Mouse (Mus musculus) urinary bladder, postnatal 36 days (tissue): ENCODE measurements around the gene Gm37240.
A peak's percentile ranks its signal among the peaks of the same experiment; 100 is the strongest.

Experiments
- DNase-seq, 2 experiments: peaks; one replicate each; pipeline ENCODE4 v3.0.0; 2022; ENCODE audit warnings: low spot score in 2 of 2, mixed read lengths in 1 of 2

Gene Gm37240

GRCm38 (mm10) chr3:85878911-85879310 is 8.4 kb downstream of the Gm37240 start:
- no peak for DNase-seq

- DNase-seq, result no peak
These were observed 23.3 kb downstream of the Gm37240 start for GRCm38 (mm10) chr3:85863996-85864395.

GRCm38 (mm10) chr3:85862886-85863285 is 24.4 kb downstream of the Gm37240 start:
- no peak for DNase-seq

DNA sequence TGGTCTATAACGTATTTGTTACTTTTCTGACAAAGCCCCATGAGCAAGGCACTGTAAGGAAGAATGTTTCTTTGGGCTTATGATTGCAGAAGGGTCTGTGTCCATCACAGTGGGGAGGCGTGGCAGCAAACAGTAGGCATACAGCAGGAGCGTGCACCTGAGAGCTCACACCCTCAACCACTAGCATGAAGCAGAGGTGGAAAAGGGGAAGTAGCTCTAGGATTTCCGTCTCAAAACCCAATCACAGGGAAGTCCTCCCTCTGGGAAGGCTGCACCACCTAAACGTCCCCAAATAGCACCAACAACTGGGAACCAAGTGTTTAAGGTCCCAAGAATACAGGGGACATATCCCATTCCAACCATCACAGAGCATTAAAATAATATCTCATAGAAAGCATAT is 26.3 kb downstream of the Gm37240 start:
- DNase-seq, result no peak

DNA sequence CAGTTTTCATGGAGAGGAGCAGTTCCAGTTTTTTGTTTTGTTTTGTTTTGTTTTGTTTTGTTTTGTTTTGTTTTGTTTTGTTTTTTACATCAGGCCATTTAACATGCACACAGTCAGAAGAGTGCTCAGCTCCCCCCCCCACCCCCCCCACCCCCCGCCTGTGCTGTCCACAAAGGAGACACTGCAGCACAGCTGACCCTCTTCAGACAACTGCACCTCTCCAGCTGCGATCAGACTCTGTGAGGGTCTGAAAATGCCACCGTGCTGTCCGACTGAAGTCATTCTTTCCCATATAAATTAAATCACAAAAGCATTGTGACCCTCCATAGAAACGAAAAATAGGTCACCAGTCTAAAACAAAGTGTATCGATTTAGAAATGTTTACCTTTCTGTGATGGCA is 28.0 kb downstream of the Gm37240 start:
- no peak for DNase-seq

DNA sequence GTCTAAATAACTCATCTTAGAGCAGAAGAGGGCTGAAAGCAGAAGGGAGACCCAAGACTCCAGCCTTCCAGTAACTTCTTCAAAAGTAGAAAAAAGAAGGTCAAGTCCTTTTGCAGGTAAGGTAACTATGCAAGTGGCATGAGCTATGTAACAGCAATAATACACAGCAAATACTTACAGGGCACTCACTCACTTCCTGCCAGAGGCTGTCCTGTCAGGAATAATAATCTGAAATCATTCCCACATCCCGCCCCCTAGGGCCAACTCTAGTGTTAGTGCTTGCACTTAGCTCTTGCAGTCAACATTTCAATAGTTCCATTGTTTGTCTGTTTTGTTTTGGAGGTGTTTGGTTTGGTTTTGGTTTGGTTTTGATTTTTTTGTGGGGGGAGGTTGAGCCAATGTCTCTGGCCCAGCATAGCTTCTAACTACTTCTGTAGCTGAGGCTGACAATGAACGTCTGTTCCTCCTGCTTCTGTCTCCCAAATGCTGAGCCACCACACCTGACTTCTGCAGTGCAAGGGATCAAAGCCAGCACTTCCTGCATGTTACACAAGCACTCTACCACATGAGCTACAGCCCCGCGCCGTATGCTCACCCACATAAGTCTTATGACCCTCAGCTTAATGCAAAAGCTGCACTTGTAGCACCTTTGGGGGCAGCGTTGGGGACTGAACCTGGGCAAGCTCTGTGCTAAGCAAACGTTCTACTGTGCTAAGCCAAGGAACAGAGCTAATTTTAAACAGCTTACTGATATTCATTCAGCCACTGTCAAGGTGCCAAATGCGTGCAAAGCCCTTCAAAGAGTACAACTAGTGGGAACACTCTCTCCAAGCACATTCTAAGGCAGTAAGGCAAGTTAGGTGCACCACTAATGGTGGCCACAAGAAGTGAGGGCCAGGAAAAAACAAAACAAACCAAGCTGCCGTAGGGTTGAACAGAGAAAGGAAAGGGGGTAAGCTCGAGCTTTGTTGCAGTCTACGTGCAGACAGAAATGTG is 28.9 kb downstream of the Gm37240 start:
- DNase-seq, result no peak

DNA sequence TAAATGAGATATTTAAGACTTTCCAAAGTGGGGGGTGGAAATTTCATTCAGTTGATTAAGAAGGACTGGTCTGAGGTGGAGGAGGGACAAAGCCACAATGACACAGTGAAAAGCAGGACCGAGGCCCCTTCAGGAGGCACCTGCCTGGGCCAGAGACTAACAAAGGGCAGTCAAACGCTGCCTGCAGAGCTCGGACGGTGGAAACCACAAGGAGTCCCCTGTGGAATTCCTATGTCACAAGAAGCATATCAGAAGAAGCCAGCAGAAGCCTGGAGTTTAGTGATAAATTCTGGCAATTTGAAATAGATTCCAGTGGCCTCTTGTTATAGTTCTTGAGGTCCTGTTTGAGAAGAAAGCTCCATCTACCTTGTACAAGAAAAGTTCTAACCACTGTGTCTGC is 30.2 kb downstream of the Gm37240 start:
- no peak for DNase-seq

DNA sequence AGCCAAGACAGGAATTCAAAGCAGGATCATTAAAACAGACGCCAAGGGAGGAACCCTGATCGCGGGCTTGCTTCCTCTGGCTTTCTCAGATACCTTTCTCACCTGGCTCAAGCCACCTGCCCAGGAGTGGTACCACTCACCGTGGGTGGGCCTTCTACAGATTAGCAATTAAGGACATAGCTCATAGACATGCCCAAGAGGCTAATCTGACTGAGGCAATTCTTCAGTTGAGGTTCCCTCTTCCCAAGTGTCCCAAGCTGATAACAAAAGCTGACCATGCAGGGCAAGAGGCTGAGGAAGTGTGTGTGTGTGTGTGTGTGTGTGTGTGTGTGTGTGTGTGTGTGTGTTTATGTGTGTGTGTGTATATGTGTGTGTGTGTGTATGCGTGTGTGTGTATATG is 31.4 kb downstream of the Gm37240 start:
- no peak for DNase-seq

GRCm38 (mm10) chr3:85855043-85855442 is 32.3 kb downstream of the Gm37240 start:
- DNase-seq, result no peak

DNA sequence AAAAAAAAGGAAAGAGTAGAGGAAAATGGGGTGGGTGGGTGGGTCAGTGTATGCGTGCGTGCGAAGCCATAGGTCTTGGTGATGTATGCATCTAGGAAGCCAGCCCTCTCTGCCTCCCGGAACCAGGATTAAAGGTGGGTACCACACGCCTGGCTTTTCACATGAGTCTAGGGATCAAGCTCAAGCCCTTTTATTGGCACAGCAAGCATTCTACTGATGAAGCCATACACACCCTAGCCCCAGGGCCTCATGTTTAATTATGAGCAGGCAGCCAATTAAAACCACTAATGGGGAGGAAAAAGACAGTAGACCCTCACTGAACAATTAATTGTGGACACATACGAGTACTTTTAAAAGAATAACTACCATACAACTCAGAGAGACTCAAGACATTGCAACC is 33.2 kb downstream of the Gm37240 start:
- DNase-seq, result no peak

DNA sequence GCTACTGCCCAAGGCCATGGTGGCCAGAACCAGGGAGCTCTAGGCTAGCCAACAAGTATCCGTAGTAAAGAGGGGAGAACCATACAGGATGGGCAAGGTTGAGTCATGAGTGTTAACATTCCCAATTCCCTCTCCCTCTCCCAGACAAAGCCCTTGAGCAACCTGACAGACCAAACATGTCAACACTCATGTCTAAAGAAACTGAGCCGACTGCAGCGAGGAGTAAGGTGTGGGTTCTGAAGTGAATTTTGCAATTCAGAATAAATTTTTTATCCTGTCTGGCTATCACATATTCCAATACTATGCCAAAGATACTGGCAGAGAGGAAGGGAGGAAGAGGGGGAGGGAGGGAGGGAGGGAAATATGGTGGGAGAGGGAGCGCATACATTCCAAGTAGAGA is 33.6 kb downstream of the Gm37240 start:
- no peak for DNase-seq

- no peak for DNase-seq
These were observed 37.2 kb downstream of the Gm37240 start for GRCm38 (mm10) chr3:85850079-85850478.

DNA sequence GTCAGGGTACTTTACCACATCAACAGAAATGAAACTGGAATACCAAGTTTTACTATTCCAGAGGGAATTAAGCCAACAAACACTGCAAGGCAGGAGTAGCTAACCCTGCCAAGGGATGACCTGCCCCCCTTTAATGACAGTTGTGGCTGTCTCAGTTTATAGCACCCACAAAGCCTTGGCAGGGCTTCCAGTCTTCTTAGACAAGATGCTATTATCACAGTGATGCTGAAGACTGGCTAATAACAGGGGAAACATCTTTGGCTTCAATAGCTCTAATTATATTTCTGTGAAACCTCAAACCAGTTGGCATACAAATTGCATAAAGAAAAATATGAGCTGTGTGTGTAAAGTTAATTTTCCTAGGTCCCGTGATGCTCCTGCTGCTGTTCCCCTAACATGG is 41.0 kb downstream of the Gm37240 start:
- no peak for DNase-seq

DNA sequence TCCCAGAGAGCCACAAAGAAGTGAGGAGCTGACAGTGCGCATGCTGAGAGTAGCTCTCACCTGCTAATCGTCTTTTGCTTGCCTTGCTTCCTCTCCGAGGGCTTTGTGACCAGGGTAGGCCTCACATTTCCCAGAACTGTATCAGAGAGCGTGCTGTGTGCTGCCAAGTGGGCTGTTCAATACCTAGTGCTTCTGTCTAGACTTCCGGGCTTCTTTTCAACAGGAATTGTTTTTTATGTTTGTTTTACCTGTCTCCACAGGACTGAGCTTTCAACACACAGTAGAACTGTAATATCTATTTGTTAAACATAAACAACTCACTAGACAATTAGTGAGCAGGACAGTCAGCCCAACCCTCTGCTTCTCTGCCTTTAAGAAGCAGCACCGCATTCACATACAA is 42.0 kb downstream of the Gm37240 start:
- DNase-seq, result no peak

GRCm38 (mm10) chr3:85842881-85843218 is 44.5 kb downstream of the Gm37240 start:
- DNase-seq, result no peak

- no peak for DNase-seq
These were observed 45.0 kb downstream of the Gm37240 start for GRCm38 (mm10) chr3:85842177-85842880.

DNA sequence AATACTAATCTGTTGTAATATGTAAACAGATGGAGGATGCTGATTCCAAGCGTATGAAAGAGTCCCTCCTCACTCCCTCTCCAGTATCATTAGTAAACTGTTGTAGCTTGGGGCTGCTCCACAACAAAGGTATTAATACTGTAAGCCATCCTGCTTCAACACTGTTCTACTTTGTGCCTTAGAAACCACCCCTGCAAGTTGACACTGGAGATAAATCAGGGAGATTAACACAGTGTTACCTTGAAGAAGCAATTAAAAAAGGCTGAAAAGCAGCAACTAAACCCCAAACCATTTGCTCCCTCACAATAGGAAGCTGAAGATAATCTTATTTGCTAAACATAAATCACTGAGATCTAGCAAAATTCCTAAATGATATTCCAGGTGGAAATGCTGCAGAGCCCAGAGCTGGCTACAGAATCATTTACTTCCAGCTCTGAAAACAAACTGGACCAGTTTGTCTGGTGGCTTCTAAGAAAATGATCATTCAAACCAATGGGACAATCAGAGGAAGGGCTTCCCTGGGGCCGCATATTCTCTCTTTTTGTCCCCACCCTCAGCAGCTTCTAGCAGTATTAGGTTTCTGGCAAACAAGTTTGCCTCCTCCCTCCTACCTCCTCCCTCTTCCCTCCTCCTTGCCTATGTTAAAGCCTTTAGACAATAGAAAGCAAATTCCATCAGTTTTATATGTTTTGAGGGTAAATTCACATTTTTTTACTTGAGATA is 45.7 kb downstream of the Gm37240 start:
- DNase-seq, result no peak

GRCm38 (mm10) chr3:85833627-85834026 is 53.7 kb downstream of the Gm37240 start:
- no peak for DNase-seq

DNA sequence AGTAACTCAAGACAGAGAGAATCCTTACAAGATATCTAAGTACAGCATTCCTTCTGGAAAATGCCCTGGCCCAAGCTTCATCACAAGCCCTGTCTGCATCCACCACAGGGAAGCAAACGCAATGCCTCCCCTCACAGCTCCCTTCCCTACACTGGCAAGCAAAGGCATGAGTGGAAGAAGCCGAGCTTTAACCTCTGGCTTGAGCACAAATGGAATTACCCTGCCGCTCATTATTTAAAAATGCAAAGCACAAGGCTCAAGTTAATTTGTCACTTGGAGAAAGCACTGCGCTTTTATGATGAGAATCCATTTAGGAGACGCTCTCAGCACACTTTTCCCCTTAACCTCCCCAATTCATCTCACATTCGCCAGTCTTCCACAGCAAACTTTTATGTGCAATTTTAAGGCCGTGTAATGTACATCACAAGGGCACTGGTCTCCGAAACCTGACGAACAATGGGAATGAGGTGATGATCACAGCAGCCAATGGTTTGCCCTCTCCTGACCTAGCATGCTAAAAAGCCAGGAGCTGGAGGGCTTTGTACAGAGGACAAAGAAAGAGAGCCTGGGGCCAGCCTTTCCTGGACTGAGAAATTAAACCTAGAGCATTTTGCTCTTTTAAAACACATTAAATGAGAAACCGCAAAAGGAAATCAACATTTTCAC is 54.7 kb downstream of the Gm37240 start:
- no peak for DNase-seq

- DNase-seq, result no peak
These were observed 55.5 kb downstream of the Gm37240 start for GRCm38 (mm10) chr3:85831785-85832184.

DNA sequence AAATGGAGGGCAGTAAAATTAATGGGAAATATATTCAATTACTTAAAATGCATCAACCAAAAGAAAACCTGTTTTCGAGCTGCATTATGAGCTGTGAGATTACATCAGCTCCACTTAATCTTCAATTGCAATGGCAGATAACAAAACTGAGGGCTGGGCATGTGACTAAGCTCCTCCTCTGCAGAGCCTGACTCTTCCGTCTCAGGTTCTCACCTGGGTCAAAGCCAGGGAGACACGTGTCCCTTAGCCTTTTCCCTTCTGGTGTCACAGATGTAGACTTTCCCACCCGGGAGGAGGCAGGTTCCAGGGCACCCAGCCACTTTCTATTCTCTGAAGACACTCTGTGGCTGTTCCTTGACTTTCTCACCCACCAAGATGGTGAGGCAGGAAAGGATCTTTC is 58.3 kb downstream of the Gm37240 start:
- DNase-seq, result peak in 1 of 2 experiments; percentile 27

- no peak for DNase-seq
These were observed 59.5 kb downstream of the Gm37240 start for GRCm38 (mm10) chr3:85827815-85828214.
